Mouse (Mus musculus): ENCODE results near the gene Dhx16. TPM values are rescaled to one million over a fixed set of nuclear protein-coding genes. Genes with fewer than 3 reads are reported as not detected.

The Dhx16 gene
- polyA plus RNA-seq, 1 experiment = 64.3 TPM

- H3K4me1 ChIP-seq (ENCODE audit: control insufficient read depth, insufficient read depth, insufficient read length, low read length) = peaks cover 3% of the 10 kb centered on the region; the same call in 1 of the 2 replicates
- no peaks in the 10 kb centered on the region for H3K27me3 ChIP-seq (ENCODE audit: control insufficient read depth, insufficient read depth, low read length)
- H3K27ac ChIP-seq (ENCODE audit: insufficient read depth, low read depth, low read length) = no peak overlapping the region
- H3K4me3 ChIP-seq (ENCODE audit: low read depth, low read length) = no peak overlapping the region
- no peaks in the 10 kb centered on the region for H3K36me3 ChIP-seq (ENCODE audit: control insufficient read depth, insufficient read depth, low read length)
- 83% methylated on average over 6 of the region's 6 CpGs for WGBS
- TF ChIP-seq CTCF (IDR thresholded peaks at IDR 0.05; ENCODE audit: extremely low read depth, insufficient read length, insufficient replicate concordance, low read depth, low read length) (no peak), POLR2A (IDR thresholded peaks at IDR 0.05; ENCODE audit: low read depth, low read length) (no peak)
Observed at GRCm38 (mm10) chr17:35874721-35875120, 4.9 kb upstream of the Dhx16 start.

GRCm38 (mm10) chr17:35882924-35883323 lies 3.3 kb downstream of the Dhx16 start:
- H3K27ac ChIP-seq (ENCODE audit: insufficient read depth, low read depth, low read length) = no peak overlapping the region
- no peak for TF ChIP-seq POLR2A (IDR thresholded peaks at IDR 0.05; ENCODE audit: low read depth, low read length)
- TF ChIP-seq CTCF (IDR thresholded peaks at IDR 0.05; ENCODE audit: extremely low read depth, insufficient read length, insufficient replicate concordance, low read depth, low read length) = no peak
- no peaks in the 10 kb centered on the region for H3K27me3 ChIP-seq (ENCODE audit: control insufficient read depth, insufficient read depth, low read length)
- peaks cover 54% of the 10 kb centered on the region for H3K36me3 ChIP-seq (ENCODE audit: control insufficient read depth, insufficient read depth, low read length)
- peaks cover 2% of the 10 kb centered on the region for H3K4me1 ChIP-seq (ENCODE audit: control insufficient read depth, insufficient read depth, insufficient read length, low read length)
- no peak overlapping the region for H3K4me3 ChIP-seq (ENCODE audit: low read depth, low read length)
- whole genome bisulfite sequencing = 94% methylated on average over 17 of the region's 17 CpGs

GRCm38 (mm10) chr17:35883777-35884176 lies 4.2 kb downstream of the Dhx16 start:
- Histone ChIP-seq H3K27ac (ENCODE audit: insufficient read depth, low read depth, low read length) (no peak overlapping the region), H3K36me3 (ENCODE audit: control insufficient read depth, insufficient read depth, low read length) (peaks cover 62% of the 10 kb centered on the region), H3K4me1 (ENCODE audit: control insufficient read depth, insufficient read depth, insufficient read length, low read length) (peaks cover 2% of the 10 kb centered on the region), H3K4me3 (ENCODE audit: low read depth, low read length) (no peak overlapping the region), H3K27me3 (ENCODE audit: control insufficient read depth, insufficient read depth, low read length) (no peaks in the 10 kb centered on the region)
- TF ChIP-seq POLR2A (IDR thresholded peaks at IDR 0.05; ENCODE audit: low read depth, low read length) = no peak
- TF ChIP-seq CTCF (IDR thresholded peaks at IDR 0.05; ENCODE audit: extremely low read depth, insufficient read length, insufficient replicate concordance, low read depth, low read length) = no peak
- WGBS = 94% methylated on average over 14 of the region's 14 CpGs

GRCm38 (mm10) chr17:35887725-35888124 lies 8.1 kb downstream of the Dhx16 start:
- H3K4me3 ChIP-seq (ENCODE audit: low read depth, low read length) = no peak overlapping the region
- no peaks in the 10 kb centered on the region for H3K4me1 ChIP-seq (ENCODE audit: control insufficient read depth, insufficient read depth, insufficient read length, low read length)
- no peak overlapping the region for H3K27ac ChIP-seq (ENCODE audit: insufficient read depth, low read depth, low read length)
- 91% methylated on average over 11 of the region's 17 CpGs for WGBS
- no peaks in the 10 kb centered on the region for H3K27me3 ChIP-seq (ENCODE audit: control insufficient read depth, insufficient read depth, low read length)
- no peak for TF ChIP-seq POLR2A (IDR thresholded peaks at IDR 0.05; ENCODE audit: low read depth, low read length)
- no peak for TF ChIP-seq CTCF (IDR thresholded peaks at IDR 0.05; ENCODE audit: extremely low read depth, insufficient read length, insufficient replicate concordance, low read depth, low read length)
- H3K36me3 ChIP-seq (ENCODE audit: control insufficient read depth, insufficient read depth, low read length) = peaks cover 81% of the 10 kb centered on the region

GRCm38 (mm10) chr17:35896781-35897643 lies 17.4 kb downstream of the Dhx16 start, which contains the start of gene 2310061I04Rik:
Gene 2310061I04Rik, minus strand, starts transcription at chr17:35897431.
- WGBS = under 1% methylated on average over 82 of the region's 86 CpGs
- TF ChIP-seq CTCF (IDR thresholded peaks at IDR 0.05; ENCODE audit: extremely low read depth, insufficient read length, insufficient replicate concordance, low read depth, low read length) (no peak), POLR2A (IDR thresholded peaks at IDR 0.05; ENCODE audit: low read depth, low read length) (no peak)
- Histone ChIP-seq H3K36me3 (ENCODE audit: control insufficient read depth, insufficient read depth, low read length) (peaks cover 21% of the 10 kb centered on the region), H3K27ac (ENCODE audit: insufficient read depth, low read depth, low read length) (peak within 1 kb of the TSS; percentile 51), H3K27me3 (ENCODE audit: control insufficient read depth, insufficient read depth, low read length) (no peaks in the 10 kb centered on the region), H3K4me1 (ENCODE audit: control insufficient read depth, insufficient read depth, insufficient read length, low read length) (peaks cover 7% of the 10 kb centered on the region), H3K4me3 (ENCODE audit: low read depth, low read length) (peak within 1 kb of the TSS; percentile 94)

GRCm38 (mm10) chr17:35897644-35898573 lies 18.3 kb downstream of the Dhx16 start:
- TF ChIP-seq POLR2A (IDR thresholded peaks at IDR 0.05; ENCODE audit: low read depth, low read length) = no peak
- TF ChIP-seq CTCF (IDR thresholded peaks at IDR 0.05; ENCODE audit: extremely low read depth, insufficient read length, insufficient replicate concordance, low read depth, low read length) = no peak

More at GRCm38 (mm10) chr17:35897644-35898573, 18.3 kb downstream of the Dhx16 start:
- Histone ChIP-seq H3K4me1 (ENCODE audit: control insufficient read depth, insufficient read depth, insufficient read length, low read length) (peaks cover 7% of the 10 kb centered on the region), H3K27ac (ENCODE audit: insufficient read depth, low read depth, low read length) (no peak overlapping the region), H3K27me3 (ENCODE audit: control insufficient read depth, insufficient read depth, low read length) (no peaks in the 10 kb centered on the region), H3K36me3 (ENCODE audit: control insufficient read depth, insufficient read depth, low read length) (peaks cover 14% of the 10 kb centered on the region), H3K4me3 (ENCODE audit: low read depth, low read length) (peak overlapping the region; percentile 31)
- WGBS = 34% methylated on average over 23 of the region's 23 CpGs

Measured in small intestine, adult 2 months (tissue).